Mouse (Mus musculus): ENCODE data around the gene Macrod2.

GRCm38 (mm10) chr2:140759732-140760131 is 364.6 kb downstream of the Macrod2 start:
- no peak for TF ChIP-seq POLR2A (IDR thresholded peaks at IDR 0.05; ENCODE audit: insufficient read depth, low read depth, low read length)
- TF ChIP-seq CTCF (IDR thresholded peaks at IDR 0.05; ENCODE audit: insufficient read depth, low read depth, low read length): no peak
